Mouse (Mus musculus) C2C12 (cell line): ENCODE measurements around the gene Rapgef2. TPM values are rescaled to one million over a fixed set of nuclear protein-coding genes. Genes with fewer than 3 reads are reported as not detected.

Source experiments
- H3K27me3 ChIP-seq: one replicate; pipeline ENCODE4 v1.6.1; 2011; ENCODE audit not compliant: control insufficient read depth, insufficient read depth, insufficient read length
- H3K36me3 ChIP-seq: one replicate; pipeline ENCODE4 v1.6.1; 2011; ENCODE audit not compliant: control insufficient read depth, insufficient read depth
- H3K4me3 ChIP-seq: one replicate; pipeline ENCODE4 v1.5.1; 2011; ENCODE audit warnings: mild to moderate bottlenecking, control low read depth; ENCODE audit not compliant: poor library complexity, insufficient read depth, severe bottlenecking
- H3K79me2 ChIP-seq: one replicate; pipeline ENCODE4 v1.6.1; 2011; ENCODE audit not compliant: control insufficient read depth, insufficient read depth
- H3K79me3 ChIP-seq: one replicate; pipeline ENCODE4 v1.6.1; 2011; ENCODE audit warnings: low read depth, control low read depth
- H3ac ChIP-seq: one replicate; pipeline ENCODE3; 2011; ENCODE audit warnings: low read depth; ENCODE audit not compliant: control insufficient read depth, insufficient read length
- CEBPB ChIP-seq: IDR thresholded peaks from one replicate; pipeline ENCODE4 v1.6.1; 2011; ENCODE audit warnings: low read depth, mild to moderate bottlenecking, control low read depth, moderate library complexity
- CTCF ChIP-seq: IDR thresholded peaks from one replicate; pipeline ENCODE4 v1.5.1; 2011; ENCODE audit not compliant: control insufficient read depth, insufficient read depth, insufficient read length
- FOSL1 ChIP-seq: IDR thresholded peaks from one replicate; pipeline ENCODE4 v1.8.0; 2011; ENCODE audit warnings: mild to moderate bottlenecking, low read length; ENCODE audit not compliant: poor library complexity, insufficient read depth, severe bottlenecking
- MAX ChIP-seq: IDR thresholded peaks from one replicate; pipeline ENCODE4 v1.6.1; 2011; ENCODE audit warnings: mild to moderate bottlenecking, control low read depth
- MYOD1 ChIP-seq: IDR thresholded peaks from one replicate; pipeline ENCODE4 v1.6.1; 2011; ENCODE audit warnings: low read depth; ENCODE audit not compliant: control insufficient read depth, insufficient read length
- MYOG ChIP-seq: IDR thresholded peaks from one replicate; pipeline ENCODE4 v1.6.1; 2011; ENCODE audit not compliant: control insufficient read depth, insufficient read length; ENCODE audit errors: extremely low read depth
- USF1 ChIP-seq: IDR thresholded peaks from one replicate; pipeline ENCODE4 v1.6.1; 2011; ENCODE audit warnings: low read depth, mild to moderate bottlenecking, control low read depth, moderate library complexity
- polyA plus RNA-seq: library from polyadenylated mRNA; unstranded; fragments of >200 nt; fragmentation: generic; extraction: Trizol; gene quantifications from one replicate; pipeline ENCODE4 v1.2.1, GENCODE M21; 2012; ENCODE audit warnings: missing spikeins

Rapgef2 gene
- polyA plus RNA-seq, 1 experiment: 5.6 TPM

DNA sequence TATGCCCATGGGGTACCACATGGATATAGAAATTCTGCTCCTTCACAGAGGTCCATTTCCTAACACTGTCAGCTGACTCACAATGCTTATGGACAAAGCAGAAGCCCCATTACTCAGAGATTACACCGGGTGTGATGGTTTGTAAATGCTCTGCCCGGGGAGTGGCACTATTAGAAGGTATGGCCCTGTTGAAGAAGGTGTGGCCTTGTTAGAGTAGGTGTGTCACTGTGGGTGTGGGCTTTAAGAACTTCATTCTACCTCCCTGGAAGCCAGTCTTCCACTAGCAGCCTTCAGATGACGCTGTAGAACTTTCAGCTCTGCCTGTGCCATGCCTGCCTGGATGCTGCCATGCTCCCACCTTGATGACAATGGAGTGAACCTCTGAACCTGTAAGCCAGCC lies 32.3 kb downstream of the Rapgef2 start:
- no peak for TF ChIP-seq MYOG
- TF ChIP-seq CEBPB: no peak
- no peak for TF ChIP-seq MYOD1
- no peak for TF ChIP-seq CTCF
- no peak for TF ChIP-seq FOSL1
- no peak for TF ChIP-seq USF1
- no peak for TF ChIP-seq MAX
- H3K79me2 ChIP-seq: peaks cover 80% of the 10 kb centered on the region
- H3K36me3 ChIP-seq: no peaks in the 10 kb centered on the region
- no peak overlapping the region for H3ac ChIP-seq
- no peak overlapping the region for H3K4me3 ChIP-seq
- H3K27me3 ChIP-seq: no peaks in the 10 kb centered on the region
- H3K79me3 ChIP-seq: peaks cover 35% of the 10 kb centered on the region

DNA sequence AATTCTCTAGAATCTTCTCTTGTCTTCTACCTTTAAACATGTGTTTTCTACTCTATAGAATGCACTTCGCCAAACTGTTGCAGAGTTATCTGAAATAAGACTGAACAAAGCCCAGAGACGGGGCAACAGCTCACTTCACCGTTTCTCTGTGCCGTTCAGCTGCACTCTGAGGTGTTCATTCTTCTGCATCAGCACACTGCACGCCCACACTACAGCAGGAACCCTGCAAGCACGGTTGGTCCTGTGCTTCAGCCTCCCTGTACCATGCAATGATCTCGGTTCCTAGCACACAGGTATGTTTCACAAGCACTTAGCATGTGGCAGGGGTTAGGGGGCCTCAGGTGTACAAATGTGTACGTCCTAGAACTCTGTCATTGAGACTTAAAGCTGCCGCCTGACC lies 32.9 kb downstream of the Rapgef2 start:
- Histone ChIP-seq H3K27me3 (no peaks in the 10 kb centered on the region), H3K36me3 (no peaks in the 10 kb centered on the region), H3K79me2 (peaks cover 76% of the 10 kb centered on the region), H3K4me3 (no peak overlapping the region), H3ac (no peak overlapping the region), H3K79me3 (peaks cover 35% of the 10 kb centered on the region)
- TF ChIP-seq MAX (no peak), CTCF (no peak), MYOG (no peak), CEBPB (no peak), MYOD1 (no peak), USF1 (no peak), FOSL1 (no peak)

DNA sequence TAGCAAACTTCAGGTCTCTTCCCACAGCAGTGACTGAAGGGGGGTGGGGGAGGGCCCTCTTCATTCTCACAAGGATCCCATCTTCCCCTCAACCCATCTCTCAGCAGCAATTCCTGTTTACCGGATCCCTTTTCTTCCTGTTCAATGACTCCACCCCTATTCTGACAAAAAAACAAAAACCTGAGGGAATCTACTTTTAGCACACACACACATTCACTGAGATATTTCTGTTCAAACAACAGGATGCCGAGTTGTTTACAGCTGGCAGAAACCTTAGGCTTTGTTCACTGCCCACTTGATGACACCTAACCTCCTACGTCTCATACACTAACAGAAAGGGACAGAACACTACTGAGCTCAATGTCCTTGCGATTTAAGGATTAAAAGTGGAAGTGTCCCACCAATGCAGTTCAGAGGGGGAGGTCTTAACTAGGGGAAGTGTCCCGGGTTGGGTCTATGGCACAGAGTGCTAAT lies 33.4 kb downstream of the Rapgef2 start:
- H3ac ChIP-seq: no peak overlapping the region
- no peaks in the 10 kb centered on the region for H3K27me3 ChIP-seq
- peaks cover 75% of the 10 kb centered on the region for H3K79me2 ChIP-seq
- H3K4me3 ChIP-seq: no peak overlapping the region
- H3K36me3 ChIP-seq: no peaks in the 10 kb centered on the region
- no peak for TF ChIP-seq USF1
- TF ChIP-seq MYOD1: no peak
- peaks cover 35% of the 10 kb centered on the region for H3K79me3 ChIP-seq

DNA sequence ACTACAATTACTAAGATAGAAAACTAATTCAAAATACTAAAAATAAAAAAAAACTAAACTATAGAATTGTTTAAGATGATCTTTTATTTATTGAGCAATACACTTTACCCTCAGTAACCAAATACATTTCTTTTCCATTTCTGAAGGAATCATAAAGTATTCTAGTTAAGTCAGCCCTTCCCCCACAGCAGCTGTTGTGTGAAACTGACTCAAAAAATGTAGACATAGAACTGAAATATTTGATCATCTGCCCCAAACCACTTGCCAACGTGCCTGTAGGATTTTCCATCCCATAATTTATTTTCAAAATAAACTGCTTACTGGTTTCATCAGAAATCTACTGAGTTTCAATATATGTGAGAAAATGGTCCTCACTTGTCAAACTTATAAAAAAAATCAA lies 36.4 kb downstream of the Rapgef2 start:
- Histone ChIP-seq H3K36me3 (no peaks in the 10 kb centered on the region), H3ac (no peak overlapping the region), H3K27me3 (no peaks in the 10 kb centered on the region), H3K4me3 (no peak overlapping the region), H3K79me3 (peaks cover 45% of the 10 kb centered on the region), H3K79me2 (peaks cover 78% of the 10 kb centered on the region)
- TF ChIP-seq CTCF (no peak), USF1 (peak; percentile 13), CEBPB (no peak), MAX (no peak), MYOG (no peak), FOSL1 (peak; percentile 5), MYOD1 (peak; percentile 90)

GRCm38 (mm10) chr3:79248659-79249235 lies 37.6 kb downstream of the Rapgef2 start:
- Histone ChIP-seq H3K36me3 (no peaks in the 10 kb centered on the region), H3K79me3 (peaks cover 42% of the 10 kb centered on the region), H3K27me3 (no peaks in the 10 kb centered on the region), H3ac (peak overlapping the region; percentile 1), H3K79me2 (peaks cover 80% of the 10 kb centered on the region), H3K4me3 (no peak overlapping the region)
- TF ChIP-seq USF1 (no peak), FOSL1 (no peak), MYOD1 (no peak), MYOG (no peak), CTCF (no peak), MAX (no peak), CEBPB (no peak)

GRCm38 (mm10) chr3:79248208-79248607 lies 38.1 kb downstream of the Rapgef2 start:
- Histone ChIP-seq H3K27me3 (no peaks in the 10 kb centered on the region), H3K4me3 (no peak overlapping the region), H3K79me2 (peaks cover 80% of the 10 kb centered on the region), H3ac (no peak overlapping the region), H3K79me3 (peaks cover 39% of the 10 kb centered on the region), H3K36me3 (no peaks in the 10 kb centered on the region)
- TF ChIP-seq CTCF (no peak), MAX (no peak), MYOD1 (no peak), FOSL1 (no peak), USF1 (no peak), CEBPB (no peak), MYOG (no peak)
